Mouse (Mus musculus): Measurements from ENCODE around the gene Pbx3. TPM values are rescaled to one million over a fixed set of nuclear protein-coding genes. Genes with fewer than 3 reads are reported as not detected.

Pbx3 gene
- polyA plus RNA-seq, 1 experiment: 12.2 TPM

DNA sequence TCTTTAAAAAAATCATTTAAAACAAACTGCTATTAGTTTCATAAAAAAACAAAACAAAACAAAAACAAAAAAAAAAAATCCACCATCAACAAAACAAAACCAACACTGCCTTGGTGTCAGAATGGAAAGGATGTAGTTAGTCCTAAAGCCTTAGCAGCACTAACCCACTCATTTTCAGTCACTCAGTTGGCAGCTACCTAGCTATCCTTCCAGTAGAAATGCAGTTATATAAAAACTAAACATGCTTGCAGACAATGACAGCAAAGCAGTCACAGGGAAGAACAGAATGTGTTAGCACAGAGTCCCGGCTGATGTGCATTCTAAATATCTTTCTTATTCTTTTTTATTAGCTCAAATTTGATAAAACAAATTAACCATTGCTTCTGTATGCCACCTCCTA, 160.5 kb downstream of the Pbx3 start:
- Histone ChIP-seq H3K4me1 (ENCODE audit: control insufficient read depth, insufficient read depth, low read length) (no peaks in the 10 kb centered on the region), H3K27ac (ENCODE audit: insufficient read depth, low read length) (no peak overlapping the region), H3K4me3 (ENCODE audit: insufficient read depth, low read length) (no peak overlapping the region)
- TF ChIP-seq POLR2A (IDR thresholded peaks at IDR 0.05; ENCODE audit: extremely low read depth, insufficient read depth, low read length) (no peak), CTCF (IDR thresholded peaks at IDR 0.05; ENCODE audit: extremely low read depth, insufficient read depth, low read length) (no peak)

DNA sequence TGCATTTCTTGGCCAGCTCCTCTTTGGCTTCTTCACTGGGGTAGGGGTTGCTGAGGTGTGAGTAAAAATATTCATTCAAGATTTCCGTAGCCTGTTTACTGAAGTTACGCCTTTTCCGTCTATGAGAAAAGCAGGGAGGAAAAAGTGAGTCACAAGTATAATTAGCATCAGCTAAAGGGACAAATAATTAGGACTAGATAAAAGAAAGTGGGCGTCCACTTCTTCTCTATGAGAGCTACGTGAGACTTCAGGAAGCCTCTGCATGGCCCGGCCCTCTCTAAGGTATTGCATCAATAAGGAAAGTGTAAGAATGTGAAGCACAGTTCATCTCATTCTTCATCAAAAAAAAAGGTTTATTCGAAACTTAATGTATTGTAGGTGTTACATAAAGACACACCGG, 168.1 kb downstream of the Pbx3 start:
- Histone ChIP-seq H3K27ac (ENCODE audit: insufficient read depth, low read length) (no peak overlapping the region), H3K4me1 (ENCODE audit: control insufficient read depth, insufficient read depth, low read length) (no peaks in the 10 kb centered on the region), H3K4me3 (ENCODE audit: insufficient read depth, low read length) (no peak overlapping the region)
- TF ChIP-seq CTCF (IDR thresholded peaks at IDR 0.05; ENCODE audit: extremely low read depth, insufficient read depth, low read length) (no peak), POLR2A (IDR thresholded peaks at IDR 0.05; ENCODE audit: extremely low read depth, insufficient read depth, low read length) (no peak)

DNA sequence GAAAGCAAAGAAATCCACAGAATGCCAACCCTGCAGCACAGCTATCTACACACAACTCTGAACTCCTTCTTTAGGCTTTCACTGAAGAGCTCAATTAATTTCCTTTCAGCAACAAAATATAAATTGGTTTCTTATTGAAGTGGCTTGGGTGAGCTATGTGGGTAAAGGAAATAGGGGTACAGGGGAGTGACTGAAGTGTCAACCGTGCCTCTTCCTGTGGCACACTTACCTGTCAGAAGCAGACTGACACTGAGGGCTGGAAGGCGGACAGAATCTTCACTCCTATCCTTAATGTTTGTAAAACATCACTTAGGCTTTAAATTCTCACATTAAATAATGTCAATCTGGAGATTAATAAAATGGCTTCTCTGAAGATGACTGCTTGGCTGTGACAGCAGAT, 168.6 kb downstream of the Pbx3 start:
- TF ChIP-seq CTCF (IDR thresholded peaks at IDR 0.05; ENCODE audit: extremely low read depth, insufficient read depth, low read length) (no peak), POLR2A (IDR thresholded peaks at IDR 0.05; ENCODE audit: extremely low read depth, insufficient read depth, low read length) (no peak)
- Histone ChIP-seq H3K27ac (ENCODE audit: insufficient read depth, low read length) (no peak overlapping the region), H3K4me1 (ENCODE audit: control insufficient read depth, insufficient read depth, low read length) (no peaks in the 10 kb centered on the region), H3K4me3 (ENCODE audit: insufficient read depth, low read length) (no peak overlapping the region)

DNA sequence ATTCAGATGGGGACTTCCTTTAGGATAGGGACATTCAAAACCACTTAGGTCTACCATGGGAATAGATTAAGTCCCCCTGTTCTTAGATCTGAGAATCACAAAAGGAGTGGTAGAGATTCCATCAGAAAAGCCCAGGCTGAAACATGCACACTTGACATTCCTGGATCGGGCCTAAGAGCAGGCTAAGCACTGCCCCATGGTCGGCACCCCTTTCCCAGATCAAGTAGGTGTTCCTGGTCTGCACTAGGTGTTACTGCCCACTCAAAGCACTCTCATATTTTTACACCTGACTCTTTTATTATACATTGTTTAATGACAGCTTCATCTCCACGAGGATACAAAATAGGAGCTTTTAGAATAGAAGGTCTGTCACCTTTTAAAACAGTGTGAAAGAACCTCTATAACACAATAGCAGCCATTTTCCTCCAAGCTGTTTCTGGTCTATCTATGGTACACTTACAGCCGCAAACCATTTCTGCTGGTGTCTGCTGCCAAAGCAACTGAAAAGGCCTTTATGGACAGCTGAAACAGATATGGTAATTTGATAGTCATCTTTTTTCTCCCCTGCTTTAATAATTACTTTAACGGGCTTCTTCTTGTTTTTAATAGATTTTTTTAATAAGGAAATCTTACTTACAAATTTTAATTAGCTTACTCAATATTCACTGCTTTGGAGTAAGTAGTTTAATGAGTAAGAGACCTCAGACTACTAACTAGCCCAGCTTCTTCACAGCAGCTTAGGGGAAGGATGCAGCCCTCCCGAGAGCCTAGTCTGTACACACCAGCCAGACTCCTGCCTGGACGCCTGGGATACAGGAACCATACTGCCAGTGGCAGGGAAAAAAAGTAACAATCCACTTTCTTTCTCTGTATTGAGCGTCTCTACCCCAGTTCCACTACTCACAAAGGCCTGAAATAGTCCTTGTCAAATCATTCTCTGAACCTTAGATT, 178.8 kb downstream of the Pbx3 start:
- Histone ChIP-seq H3K4me1 (ENCODE audit: control insufficient read depth, insufficient read depth, low read length) (peaks cover 3% of the 10 kb centered on the region; the same call in 1 of the 2 replicates), H3K27ac (ENCODE audit: insufficient read depth, low read length) (no peak overlapping the region), H3K4me3 (ENCODE audit: insufficient read depth, low read length) (no peak overlapping the region)
- no peak for TF ChIP-seq CTCF (IDR thresholded peaks at IDR 0.05; ENCODE audit: extremely low read depth, insufficient read depth, low read length)
- TF ChIP-seq POLR2A (IDR thresholded peaks at IDR 0.05; ENCODE audit: extremely low read depth, insufficient read depth, low read length): no peak

DNA sequence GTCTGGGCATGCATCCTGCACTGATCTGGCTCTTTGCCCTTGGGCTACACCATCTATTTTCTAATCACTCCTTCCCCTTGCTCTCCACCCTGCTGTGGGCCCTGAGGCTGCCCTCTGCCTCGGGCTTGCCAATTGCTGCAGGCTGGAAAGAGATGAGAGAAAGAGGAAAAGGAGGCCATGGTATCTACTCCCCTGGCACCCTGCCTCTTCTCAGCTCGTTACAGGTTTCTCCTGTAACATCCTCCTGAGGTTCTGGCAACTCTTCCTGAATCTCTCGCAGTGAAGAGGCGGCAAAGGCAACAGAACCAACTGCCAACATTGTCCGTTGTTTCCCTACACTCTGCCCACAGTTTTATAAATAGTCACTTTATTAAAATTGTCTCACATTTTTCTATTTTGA, 179.7 kb downstream of the Pbx3 start:
- TF ChIP-seq CTCF (IDR thresholded peaks at IDR 0.05; ENCODE audit: extremely low read depth, insufficient read depth, low read length): no peak
- no peak for TF ChIP-seq POLR2A (IDR thresholded peaks at IDR 0.05; ENCODE audit: extremely low read depth, insufficient read depth, low read length)
- Histone ChIP-seq H3K27ac (ENCODE audit: insufficient read depth, low read length) (no peak overlapping the region), H3K4me1 (ENCODE audit: control insufficient read depth, insufficient read depth, low read length) (peaks cover 3% of the 10 kb centered on the region; the same call in 1 of the 2 replicates), H3K4me3 (ENCODE audit: insufficient read depth, low read length) (no peak overlapping the region)

DNA sequence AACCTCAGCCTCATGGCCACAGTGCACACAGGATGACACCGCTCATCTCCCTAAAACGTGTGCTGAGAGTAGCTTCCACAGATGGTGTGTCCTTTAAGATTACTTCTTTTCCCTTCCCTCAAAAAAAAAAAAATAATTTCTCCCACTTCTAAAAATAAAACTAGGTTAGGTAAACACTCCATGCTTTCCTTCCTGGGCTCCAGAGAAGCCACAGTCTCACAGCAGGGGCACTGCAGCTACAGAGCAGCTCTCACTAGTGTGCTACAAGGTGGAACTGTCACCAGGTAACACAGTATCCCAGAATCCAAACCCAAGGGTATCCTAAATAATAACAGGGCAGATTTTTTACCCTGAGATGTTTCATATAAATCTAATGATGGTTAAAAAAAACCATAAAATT, 185.6 kb downstream of the Pbx3 start:
- TF ChIP-seq POLR2A (IDR thresholded peaks at IDR 0.05; ENCODE audit: extremely low read depth, insufficient read depth, low read length): no peak
- no peak for TF ChIP-seq CTCF (IDR thresholded peaks at IDR 0.05; ENCODE audit: extremely low read depth, insufficient read depth, low read length)
- Histone ChIP-seq H3K4me1 (ENCODE audit: control insufficient read depth, insufficient read depth, low read length) (no peaks in the 10 kb centered on the region), H3K27ac (ENCODE audit: insufficient read depth, low read length) (no peak overlapping the region), H3K4me3 (ENCODE audit: insufficient read depth, low read length) (no peak overlapping the region)

DNA sequence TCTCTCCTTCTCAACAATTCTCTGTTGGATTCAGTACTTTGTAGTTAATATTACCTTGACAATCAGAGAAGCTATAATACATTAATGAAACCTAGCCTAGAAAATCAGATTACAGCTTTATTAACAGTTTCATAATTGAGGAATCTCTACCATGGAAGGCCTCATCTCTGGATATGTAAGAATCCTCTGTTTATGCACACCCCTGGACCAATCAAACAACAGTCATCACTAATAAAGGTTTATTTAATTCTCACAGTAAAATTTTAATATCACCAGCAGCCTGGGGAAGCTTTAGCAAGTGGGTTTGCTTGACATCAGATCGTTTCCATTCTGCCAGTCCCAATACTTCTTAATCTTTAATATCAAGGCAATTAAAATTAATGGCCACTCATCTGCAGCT, 191.3 kb downstream of the Pbx3 start:
- Histone ChIP-seq H3K4me1 (ENCODE audit: control insufficient read depth, insufficient read depth, low read length) (no peaks in the 10 kb centered on the region; the same call in 1 of the 2 replicates), H3K27ac (ENCODE audit: insufficient read depth, low read length) (no peak overlapping the region), H3K4me3 (ENCODE audit: insufficient read depth, low read length) (no peak overlapping the region)
- TF ChIP-seq CTCF (IDR thresholded peaks at IDR 0.05; ENCODE audit: extremely low read depth, insufficient read depth, low read length) (no peak), POLR2A (IDR thresholded peaks at IDR 0.05; ENCODE audit: extremely low read depth, insufficient read depth, low read length) (no peak)

DNA sequence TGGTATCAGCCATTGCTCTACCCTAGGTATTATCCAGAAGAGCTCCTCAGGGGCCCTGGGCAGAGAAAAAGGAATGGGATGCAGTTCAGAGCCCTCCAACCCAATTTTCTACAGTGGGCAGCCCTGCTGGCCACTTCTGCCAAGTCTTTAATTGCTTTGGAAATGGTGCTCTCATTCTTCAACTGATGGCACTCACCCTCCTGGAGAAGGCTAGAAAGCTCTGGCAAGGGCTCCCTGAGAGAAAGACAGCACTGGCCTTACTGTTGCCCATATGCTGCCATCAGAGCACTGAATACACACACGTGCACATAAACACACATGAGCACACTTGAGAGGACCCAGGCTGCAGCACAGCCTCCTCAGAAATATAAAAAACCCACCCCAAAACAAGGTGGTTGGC, 193.6 kb downstream of the Pbx3 start:
- Histone ChIP-seq H3K4me3 (ENCODE audit: insufficient read depth, low read length) (no peak overlapping the region), H3K4me1 (ENCODE audit: control insufficient read depth, insufficient read depth, low read length) (no peaks in the 10 kb centered on the region; the same call in 1 of the 2 replicates), H3K27ac (ENCODE audit: insufficient read depth, low read length) (no peak overlapping the region)
- TF ChIP-seq CTCF (IDR thresholded peaks at IDR 0.05; ENCODE audit: extremely low read depth, insufficient read depth, low read length) (no peak), POLR2A (IDR thresholded peaks at IDR 0.05; ENCODE audit: extremely low read depth, insufficient read depth, low read length) (no peak)

DNA sequence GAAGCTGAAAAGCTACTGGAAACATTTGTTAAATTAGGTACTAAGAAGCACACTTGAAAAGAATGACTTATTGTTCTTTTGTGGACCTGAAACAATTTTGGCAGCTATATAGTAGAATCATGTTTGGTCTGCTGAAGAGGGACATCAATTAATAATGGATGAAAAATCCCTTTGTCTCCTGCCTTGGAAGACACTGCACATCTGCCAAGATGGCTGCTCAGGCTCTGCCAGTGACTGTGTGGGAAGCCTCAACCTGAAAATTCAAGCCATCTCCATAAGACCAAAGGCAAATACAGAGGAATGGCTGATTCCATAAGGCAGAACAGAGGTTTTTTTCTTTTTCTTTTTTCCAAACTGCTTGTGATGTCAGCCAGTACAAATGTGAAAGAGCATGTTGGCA, 194.3 kb downstream of the Pbx3 start:
- no peak overlapping the region for H3K27ac ChIP-seq (ENCODE audit: insufficient read depth, low read length)
- H3K4me3 ChIP-seq (ENCODE audit: insufficient read depth, low read length): no peak overlapping the region
- H3K4me1 ChIP-seq (ENCODE audit: control insufficient read depth, insufficient read depth, low read length): no peaks in the 10 kb centered on the region; the same call in 1 of the 2 replicates
- no peak for TF ChIP-seq CTCF (IDR thresholded peaks at IDR 0.05; ENCODE audit: extremely low read depth, insufficient read depth, low read length)

DNA sequence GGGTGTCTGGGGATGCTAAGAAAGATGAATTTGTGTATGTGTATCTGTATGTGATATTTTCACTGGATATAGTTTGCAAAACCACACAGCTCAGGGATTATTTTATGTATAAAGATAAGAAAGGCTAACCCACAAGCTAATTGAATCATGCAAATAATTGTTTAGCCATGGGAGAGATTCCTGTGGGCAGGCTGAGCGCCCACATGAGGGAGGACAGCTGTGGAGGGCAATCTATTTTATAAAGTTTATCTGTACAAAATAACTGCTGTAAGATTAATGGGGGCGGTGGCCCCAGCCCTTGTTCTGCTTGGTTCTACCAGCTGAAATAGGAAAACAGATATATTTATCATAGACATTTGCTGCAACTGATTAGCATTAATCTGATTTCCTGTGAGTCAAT, 202.5 kb downstream of the Pbx3 start:
- TF ChIP-seq CTCF (IDR thresholded peaks at IDR 0.05; ENCODE audit: extremely low read depth, insufficient read depth, low read length): no peak
- TF ChIP-seq POLR2A (IDR thresholded peaks at IDR 0.05; ENCODE audit: extremely low read depth, insufficient read depth, low read length): no peak
- Histone ChIP-seq H3K4me3 (ENCODE audit: insufficient read depth, low read length) (no peak overlapping the region), H3K4me1 (ENCODE audit: control insufficient read depth, insufficient read depth, low read length) (no peaks in the 10 kb centered on the region), H3K27ac (ENCODE audit: insufficient read depth, low read length) (no peak overlapping the region)
